Mouse (Mus musculus): Measurements from ENCODE around the gene Slc9a3r2. TPM values are rescaled to one million over a fixed set of nuclear protein-coding genes. Genes with fewer than 3 reads are reported as not detected.

Gene Slc9a3r2
- 21.0 TPM for polyA plus RNA-seq (2015; fragmentation: Illumina TruSeq; extraction: RNeasy Lipid Tissue Mini Kit (QIAGEN cat#74804); ENCODE audit: insufficient read depth, low replicate concordance)

DNA sequence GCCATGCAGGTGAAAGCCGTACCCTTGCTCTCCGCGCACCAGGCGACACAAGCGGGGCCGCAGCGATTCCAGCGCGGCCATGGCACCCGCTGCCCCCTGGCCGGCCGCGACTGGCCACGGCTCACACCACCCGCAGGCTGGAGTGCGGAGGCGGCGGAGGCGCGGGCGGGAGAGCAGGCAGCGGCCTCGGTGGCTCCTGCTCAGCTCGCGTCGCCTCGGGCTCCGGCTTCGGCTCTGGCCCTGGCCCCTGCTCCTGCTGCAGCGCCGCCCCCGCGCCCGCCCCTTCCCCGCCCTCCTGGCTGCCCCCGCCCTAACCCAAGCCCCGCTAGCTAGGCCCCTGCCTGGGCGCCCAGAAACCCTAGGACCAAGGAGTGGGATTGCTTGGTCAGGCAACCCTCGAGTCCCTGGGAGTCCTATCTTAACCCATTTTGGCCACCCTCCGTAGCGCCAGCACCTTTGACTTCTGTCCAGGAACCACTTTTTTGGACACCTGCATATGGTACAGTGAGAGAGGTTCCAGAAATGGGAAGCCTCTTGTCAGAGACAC, at the start of gene Slc9a3r2:
TSS of gene Slc9a3r2 (minus strand) at position 258 of the 547 bp plus-strand sequence.

DNA sequence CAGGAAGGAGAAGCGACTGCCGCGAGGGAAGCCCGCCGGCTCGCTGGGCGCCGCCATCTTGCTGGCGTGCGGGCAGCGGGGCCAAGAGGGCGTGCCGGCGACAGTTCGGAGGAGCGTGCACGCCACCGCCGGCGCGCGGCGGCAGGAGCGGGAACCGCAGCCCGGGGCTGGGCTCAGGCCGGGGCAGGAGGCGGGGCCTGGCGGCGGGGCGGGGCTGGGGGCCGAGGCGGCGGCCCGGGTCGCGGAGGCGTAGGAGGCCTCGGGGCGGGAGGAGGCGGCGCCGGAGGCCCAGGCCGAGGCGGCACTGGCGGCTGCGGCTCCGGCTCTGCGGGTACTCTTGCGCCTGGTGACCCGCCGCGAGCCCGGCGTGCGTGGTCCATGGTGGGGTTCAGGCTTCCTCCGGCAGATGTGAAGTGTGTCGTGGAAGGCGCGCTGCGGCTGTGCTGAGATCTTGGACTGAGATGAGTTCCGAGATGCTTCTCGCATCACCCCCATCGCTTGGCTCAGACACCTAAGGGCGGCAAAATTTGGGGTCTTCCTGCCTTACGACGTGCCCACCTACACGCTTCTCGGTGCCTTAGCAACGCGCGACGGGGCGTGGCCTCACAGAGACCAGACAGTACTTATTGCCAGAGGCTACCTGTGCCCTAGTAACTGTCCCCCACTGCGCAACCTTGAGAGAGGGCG, 46.0 kb upstream of the Slc9a3r2 start, which contains the start of the genes Gfer and Noxo1:
TSS of gene Gfer (minus strand) at position 146 of the 687 bp plus-strand sequence.
TSS of gene Noxo1 (plus strand) at position 224 of the 687 bp plus-strand sequence.

DNA sequence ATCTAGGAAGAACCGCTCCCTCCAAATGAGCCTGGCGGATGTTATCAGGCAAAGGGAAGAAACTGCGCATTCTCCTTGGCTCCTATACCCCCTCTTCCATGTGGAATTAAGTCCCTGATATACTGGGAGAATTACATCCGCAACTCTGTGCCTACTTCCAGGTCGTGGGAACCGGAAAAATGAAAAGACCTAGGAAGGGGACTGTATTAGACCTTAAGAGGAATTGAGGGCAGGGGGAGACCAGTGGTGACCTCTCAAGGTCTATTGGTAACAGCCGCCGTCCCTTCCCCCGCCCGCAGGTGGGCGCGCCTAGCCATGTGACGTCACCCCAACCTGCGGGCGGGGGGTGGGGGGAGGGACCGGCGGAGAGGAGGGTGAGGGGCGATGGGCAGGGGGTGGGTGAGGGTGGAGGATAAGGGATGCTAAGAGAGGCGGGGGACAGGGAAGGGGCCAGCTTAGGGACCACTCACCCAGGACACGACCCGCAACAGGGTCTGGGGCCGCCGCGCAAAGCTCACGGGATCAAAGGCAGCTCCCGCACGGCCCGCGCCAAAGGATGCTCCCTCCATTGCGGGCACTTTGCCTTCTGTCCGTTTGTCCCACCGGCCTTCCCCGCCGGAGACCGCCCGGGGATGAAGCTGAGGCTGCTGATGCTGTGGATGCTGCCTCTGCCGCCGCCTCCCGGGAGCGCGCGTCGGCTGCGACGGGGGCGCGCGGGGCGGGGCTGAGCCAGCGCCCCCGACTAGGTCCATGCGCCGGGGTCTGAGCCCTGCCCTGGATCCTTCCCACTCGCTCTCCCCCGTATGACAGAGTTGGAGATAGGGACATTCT, 39.3 kb upstream of the Slc9a3r2 start, which contains the start of gene Syngr3:
TSS of gene Syngr3 (minus strand) at position 705 of the 831 bp plus-strand sequence.

DNA sequence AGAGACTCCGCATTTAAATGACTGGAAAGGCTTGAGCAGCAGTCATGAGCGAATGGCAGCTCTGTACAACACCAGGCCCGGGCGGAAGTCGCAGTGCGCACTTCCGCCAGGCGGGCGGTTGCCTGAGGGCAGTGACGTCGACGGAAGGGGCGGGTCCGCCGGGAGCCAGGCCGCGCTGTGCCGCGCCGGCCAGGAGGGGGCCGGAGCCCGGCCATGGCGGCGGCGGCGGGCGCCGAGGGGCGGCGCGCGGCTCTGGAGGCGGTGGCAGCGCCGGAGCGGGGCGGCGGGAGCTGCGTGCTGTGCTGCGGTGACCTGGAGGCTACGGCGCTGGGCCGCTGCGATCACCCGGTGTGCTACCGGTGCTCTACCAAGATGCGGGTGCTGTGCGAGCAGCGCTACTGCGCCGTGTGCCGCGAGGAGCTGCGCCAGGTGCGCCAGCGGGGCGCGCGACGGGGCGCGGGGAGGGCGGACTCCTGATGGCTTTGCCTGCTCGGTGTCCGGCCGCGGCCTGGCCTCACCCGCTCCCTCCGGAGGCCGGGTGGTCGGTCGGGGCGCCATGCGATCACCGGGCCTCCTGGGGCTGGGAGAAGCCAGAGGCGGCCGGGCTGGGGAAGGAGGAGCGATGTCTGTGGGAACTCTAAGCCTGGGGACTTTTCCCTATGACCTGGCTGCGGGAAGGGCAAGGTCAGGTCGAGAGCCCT, 19.6 kb upstream of the Slc9a3r2 start, which contains the start of gene Zfp598:
TSS of gene Zfp598 (plus strand) at position 143 of the 701 bp plus-strand sequence.

DNA sequence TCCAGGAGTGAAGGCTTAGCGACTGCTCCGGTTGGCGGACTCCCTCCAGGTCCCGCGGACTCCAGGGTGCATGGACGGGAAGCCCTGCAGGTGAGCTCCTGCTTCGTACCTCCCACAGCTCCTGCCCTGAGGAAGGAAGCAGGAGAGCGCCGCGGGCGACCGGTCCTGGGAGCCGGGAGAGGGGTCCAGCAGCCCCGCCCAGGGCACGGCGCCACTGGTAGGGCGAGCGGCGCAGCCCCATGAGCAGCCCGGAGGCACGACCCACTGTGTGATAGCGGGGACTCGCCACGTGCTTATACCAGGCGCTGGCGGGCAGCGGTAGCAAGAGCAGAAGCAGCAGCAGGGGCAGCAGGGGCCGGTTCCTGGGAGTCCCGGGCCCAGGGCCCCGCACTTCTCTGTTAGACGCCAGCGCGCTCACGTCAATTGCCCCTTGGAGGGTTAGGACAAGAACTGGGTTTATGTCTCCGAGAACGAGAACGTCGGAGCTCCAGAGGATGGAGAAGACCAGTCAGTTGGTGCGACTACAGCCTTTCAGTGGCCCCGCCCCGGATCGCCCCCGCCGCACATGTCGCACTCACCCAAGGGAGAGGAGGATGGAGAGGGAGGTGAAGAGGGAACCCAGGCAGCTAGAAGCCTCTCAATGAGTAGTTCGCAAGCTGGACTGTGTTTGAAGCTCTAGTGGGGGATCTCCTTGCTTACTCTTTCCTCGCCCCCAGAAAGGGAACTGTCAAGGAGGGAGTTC, 8.1 kb upstream of the Slc9a3r2 start, which contains the start of gene Npw:
TSS of gene Npw (minus strand) at position 441 of the 742 bp plus-strand sequence.

DNA sequence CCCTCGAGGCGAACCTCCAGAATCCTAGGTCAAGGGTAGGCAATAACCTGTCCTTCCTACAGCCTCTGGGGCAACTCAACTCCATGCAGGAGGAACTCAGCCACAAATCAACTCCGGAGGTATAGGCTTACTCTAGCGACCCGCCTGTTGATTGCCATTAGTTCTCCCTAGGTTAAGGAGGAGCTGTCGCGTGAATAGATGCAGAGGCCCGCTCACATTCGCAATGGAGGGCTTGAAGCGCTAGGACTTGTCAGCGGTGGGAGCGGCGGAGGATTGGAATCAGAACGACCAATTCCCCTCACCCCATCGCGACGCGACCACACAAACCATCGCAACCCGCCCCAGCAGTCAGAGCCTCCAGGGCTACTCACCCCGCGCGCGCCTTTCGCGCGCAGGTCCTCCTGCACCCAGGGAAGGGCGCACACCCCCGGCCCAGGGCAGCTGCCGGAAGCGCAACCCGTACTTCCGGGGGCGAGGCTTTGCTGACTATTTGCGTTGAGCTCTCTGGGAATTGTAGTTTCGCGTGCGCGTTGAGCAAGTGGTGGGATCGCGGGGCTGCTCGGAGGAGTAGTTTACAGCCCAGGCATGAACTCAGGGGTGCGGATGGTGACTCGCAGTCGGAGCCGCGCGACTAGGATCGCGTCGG, 17.8 kb downstream of the Slc9a3r2 start, which contains the start of the genes Tsc2 and Nthl1:
TSS of gene Tsc2 (minus strand) at position 464 of the 646 bp plus-strand sequence.
TSS of gene Nthl1 (plus strand) at position 514 of the 646 bp plus-strand sequence.

Other genes starting within 250 kb of the Slc9a3r2 start
- gene Rnps1, start 235.8 kb downstream of the Slc9a3r2 start, polyA plus RNA-seq (2015; fragmentation: Illumina TruSeq; extraction: RNeasy Lipid Tissue Mini Kit (QIAGEN cat#74804); ENCODE audit: insufficient read depth, low replicate concordance) = 110 TPM
- 37.5 TPM for gene Eci1, start 223.7 kb downstream of the Slc9a3r2 start, polyA plus RNA-seq (2015; fragmentation: Illumina TruSeq; extraction: RNeasy Lipid Tissue Mini Kit (QIAGEN cat#74804); ENCODE audit: insufficient read depth, low replicate concordance)
- 8.5 TPM for gene Dnase1l2, start 207.2 kb downstream of the Slc9a3r2 start, polyA plus RNA-seq (2015; fragmentation: Illumina TruSeq; extraction: RNeasy Lipid Tissue Mini Kit (QIAGEN cat#74804); ENCODE audit: insufficient read depth, low replicate concordance)
- 22.7 TPM for gene E4f1, start 180.0 kb downstream of the Slc9a3r2 start, polyA plus RNA-seq (2015; fragmentation: Illumina TruSeq; extraction: RNeasy Lipid Tissue Mini Kit (QIAGEN cat#74804); ENCODE audit: insufficient read depth, low replicate concordance)
- 18.8 TPM for gene Pgp, start 179.9 kb downstream of the Slc9a3r2 start, polyA plus RNA-seq (2015; fragmentation: Illumina TruSeq; extraction: RNeasy Lipid Tissue Mini Kit (QIAGEN cat#74804); ENCODE audit: insufficient read depth, low replicate concordance)
- gene Bricd5, start 176.4 kb downstream of the Slc9a3r2 start, polyA plus RNA-seq (2015; fragmentation: Illumina TruSeq; extraction: RNeasy Lipid Tissue Mini Kit (QIAGEN cat#74804); ENCODE audit: insufficient read depth, low replicate concordance) = 0.26 TPM
- 19.8 TPM for gene Mlst8, start 171.2 kb downstream of the Slc9a3r2 start, polyA plus RNA-seq (2015; fragmentation: Illumina TruSeq; extraction: RNeasy Lipid Tissue Mini Kit (QIAGEN cat#74804); ENCODE audit: insufficient read depth, low replicate concordance)
- gene Caskin1, start 161.7 kb downstream of the Slc9a3r2 start, polyA plus RNA-seq (2015; fragmentation: Illumina TruSeq; extraction: RNeasy Lipid Tissue Mini Kit (QIAGEN cat#74804); ENCODE audit: insufficient read depth, low replicate concordance) = 0.08 TPM
- gene Traf7, start 122.4 kb downstream of the Slc9a3r2 start, polyA plus RNA-seq (2015; fragmentation: Illumina TruSeq; extraction: RNeasy Lipid Tissue Mini Kit (QIAGEN cat#74804); ENCODE audit: insufficient read depth, low replicate concordance) = 125 TPM
- gene Rab26, start 116.1 kb downstream of the Slc9a3r2 start, polyA plus RNA-seq (2015; fragmentation: Illumina TruSeq; extraction: RNeasy Lipid Tissue Mini Kit (QIAGEN cat#74804); ENCODE audit: insufficient read depth, low replicate concordance) = 1.7 TPM
- gene Pkd1, start 100.5 kb downstream of the Slc9a3r2 start, polyA plus RNA-seq (2015; fragmentation: Illumina TruSeq; extraction: RNeasy Lipid Tissue Mini Kit (QIAGEN cat#74804); ENCODE audit: insufficient read depth, low replicate concordance) = 31.5 TPM
- 46.2 TPM for gene Tsc2, start 17.7 kb downstream of the Slc9a3r2 start, polyA plus RNA-seq (2015; fragmentation: Illumina TruSeq; extraction: RNeasy Lipid Tissue Mini Kit (QIAGEN cat#74804); ENCODE audit: insufficient read depth, low replicate concordance)
- gene Nthl1, start 17.6 kb downstream of the Slc9a3r2 start, polyA plus RNA-seq (2015; fragmentation: Illumina TruSeq; extraction: RNeasy Lipid Tissue Mini Kit (QIAGEN cat#74804); ENCODE audit: insufficient read depth, low replicate concordance) = 3.4 TPM
- not detected for gene Npw, start 8.1 kb upstream of the Slc9a3r2 start, polyA plus RNA-seq (2015; fragmentation: Illumina TruSeq; extraction: RNeasy Lipid Tissue Mini Kit (QIAGEN cat#74804); ENCODE audit: insufficient read depth, low replicate concordance)
- 15.5 TPM for gene Zfp598, start 19.4 kb upstream of the Slc9a3r2 start, polyA plus RNA-seq (2015; fragmentation: Illumina TruSeq; extraction: RNeasy Lipid Tissue Mini Kit (QIAGEN cat#74804); ENCODE audit: insufficient read depth, low replicate concordance)
- gene Syngr3, start 39.6 kb upstream of the Slc9a3r2 start, polyA plus RNA-seq (2015; fragmentation: Illumina TruSeq; extraction: RNeasy Lipid Tissue Mini Kit (QIAGEN cat#74804); ENCODE audit: insufficient read depth, low replicate concordance) = not detected
- gene Gfer, start 45.8 kb upstream of the Slc9a3r2 start, polyA plus RNA-seq (2015; fragmentation: Illumina TruSeq; extraction: RNeasy Lipid Tissue Mini Kit (QIAGEN cat#74804); ENCODE audit: insufficient read depth, low replicate concordance) = 16.0 TPM
- gene Noxo1, start 45.9 kb upstream of the Slc9a3r2 start, polyA plus RNA-seq (2015; fragmentation: Illumina TruSeq; extraction: RNeasy Lipid Tissue Mini Kit (QIAGEN cat#74804); ENCODE audit: insufficient read depth, low replicate concordance) = 4.3 TPM
- gene Tbl3, start 57.3 kb upstream of the Slc9a3r2 start, polyA plus RNA-seq (2015; fragmentation: Illumina TruSeq; extraction: RNeasy Lipid Tissue Mini Kit (QIAGEN cat#74804); ENCODE audit: insufficient read depth, low replicate concordance) = 8.7 TPM
- gene Rnf151, start 67.7 kb upstream of the Slc9a3r2 start, polyA plus RNA-seq (2015; fragmentation: Illumina TruSeq; extraction: RNeasy Lipid Tissue Mini Kit (QIAGEN cat#74804); ENCODE audit: insufficient read depth, low replicate concordance) = not detected
- 1,280 TPM for gene Rps2, start 67.8 kb upstream of the Slc9a3r2 start, polyA plus RNA-seq (2015; fragmentation: Illumina TruSeq; extraction: RNeasy Lipid Tissue Mini Kit (QIAGEN cat#74804); ENCODE audit: insufficient read depth, low replicate concordance)
- 148 TPM for gene Ndufb10, start 74.2 kb upstream of the Slc9a3r2 start, polyA plus RNA-seq (2015; fragmentation: Illumina TruSeq; extraction: RNeasy Lipid Tissue Mini Kit (QIAGEN cat#74804); ENCODE audit: insufficient read depth, low replicate concordance)
- gene Rpl3l, start 77.5 kb upstream of the Slc9a3r2 start, polyA plus RNA-seq (2015; fragmentation: Illumina TruSeq; extraction: RNeasy Lipid Tissue Mini Kit (QIAGEN cat#74804); ENCODE audit: insufficient read depth, low replicate concordance) = not detected
- 62.1 TPM for gene Msrb1, start 86.3 kb upstream of the Slc9a3r2 start, polyA plus RNA-seq (2015; fragmentation: Illumina TruSeq; extraction: RNeasy Lipid Tissue Mini Kit (QIAGEN cat#74804); ENCODE audit: insufficient read depth, low replicate concordance)
- gene Hs3st6, start 102.7 kb upstream of the Slc9a3r2 start, polyA plus RNA-seq (2015; fragmentation: Illumina TruSeq; extraction: RNeasy Lipid Tissue Mini Kit (QIAGEN cat#74804); ENCODE audit: insufficient read depth, low replicate concordance) = not detected
- 0.51 TPM for gene Meiob, start 154.0 kb upstream of the Slc9a3r2 start, polyA plus RNA-seq (2015; fragmentation: Illumina TruSeq; extraction: RNeasy Lipid Tissue Mini Kit (QIAGEN cat#74804); ENCODE audit: insufficient read depth, low replicate concordance)
- 62.0 TPM for gene Hagh, start 189.8 kb upstream of the Slc9a3r2 start, polyA plus RNA-seq (2015; fragmentation: Illumina TruSeq; extraction: RNeasy Lipid Tissue Mini Kit (QIAGEN cat#74804); ENCODE audit: insufficient read depth, low replicate concordance)
- gene Fahd1, start 200.0 kb upstream of the Slc9a3r2 start, polyA plus RNA-seq (2015; fragmentation: Illumina TruSeq; extraction: RNeasy Lipid Tissue Mini Kit (QIAGEN cat#74804); ENCODE audit: insufficient read depth, low replicate concordance) = 9.4 TPM
- 0.36 TPM for gene Igfals, start 215.7 kb upstream of the Slc9a3r2 start, polyA plus RNA-seq (2015; fragmentation: Illumina TruSeq; extraction: RNeasy Lipid Tissue Mini Kit (QIAGEN cat#74804); ENCODE audit: insufficient read depth, low replicate concordance)
- 30.4 TPM for gene Nubp2, start 236.0 kb upstream of the Slc9a3r2 start, polyA plus RNA-seq (2015; fragmentation: Illumina TruSeq; extraction: RNeasy Lipid Tissue Mini Kit (QIAGEN cat#74804); ENCODE audit: insufficient read depth, low replicate concordance)
- gene Spsb3, start 236.3 kb upstream of the Slc9a3r2 start, polyA plus RNA-seq (2015; fragmentation: Illumina TruSeq; extraction: RNeasy Lipid Tissue Mini Kit (QIAGEN cat#74804); ENCODE audit: insufficient read depth, low replicate concordance) = 12.0 TPM
- 12.4 TPM for gene Eme2, start 244.8 kb upstream of the Slc9a3r2 start, polyA plus RNA-seq (2015; fragmentation: Illumina TruSeq; extraction: RNeasy Lipid Tissue Mini Kit (QIAGEN cat#74804); ENCODE audit: insufficient read depth, low replicate concordance)
- 18.6 TPM for gene Mrps34, start 244.8 kb upstream of the Slc9a3r2 start, polyA plus RNA-seq (2015; fragmentation: Illumina TruSeq; extraction: RNeasy Lipid Tissue Mini Kit (QIAGEN cat#74804); ENCODE audit: insufficient read depth, low replicate concordance)
- gene Nme3, start 246.2 kb upstream of the Slc9a3r2 start, polyA plus RNA-seq (2015; fragmentation: Illumina TruSeq; extraction: RNeasy Lipid Tissue Mini Kit (QIAGEN cat#74804); ENCODE audit: insufficient read depth, low replicate concordance) = 14.5 TPM

Data from spleen, adult 10 weeks (tissue).